Mouse (Mus musculus) liver, postnatal 0 days (tissue): Measurements from ENCODE around the gene Cops6. TPM values are rescaled to one million over a fixed set of nuclear protein-coding genes. Genes with fewer than 3 reads are reported as not detected.

Experiments
- ATAC-seq: fragments of 200-750 bp; cut with Nextera tagmentation; 2 replicates; pipeline ENCODE4 v1.8.0; 2017; ENCODE audit warnings: mild to moderate bottlenecking, moderate library complexity
- DNase-seq: peaks from one replicate; pipeline ENCODE4 v3.0.0-alpha.2; 2016
- H3K27ac ChIP-seq: fragments of 300-500 bp; sonication (generic); 2 replicates; pipeline ENCODE4 v1.5.1; 2014; ENCODE audit warnings: antibody characterized with exemption, moderate library complexity, mild to moderate bottlenecking, low read depth
- H3K27me3 ChIP-seq: fragments of 300-500 bp; sonication (generic); 2 replicates; pipeline ENCODE4 v1.6.1; 2014; ENCODE audit warnings: low read length, control low read depth, mixed read lengths; ENCODE audit not compliant: insufficient read depth
- H3K36me3 ChIP-seq: fragments of 300-500 bp; sonication (generic); replicated peaks from 2 replicates; pipeline ENCODE4 v1.6.1; 2014; ENCODE audit warnings: mild to moderate bottlenecking, control low read depth, low read length, moderate library complexity, mixed read lengths; ENCODE audit not compliant: insufficient read depth
- H3K4me1 ChIP-seq: fragments of 300-500 bp; sonication (generic); 2 replicates; pipeline ENCODE4 v1.6.1; 2014; ENCODE audit warnings: antibody characterized with exemption, mild to moderate bottlenecking, control low read depth; ENCODE audit not compliant: insufficient read depth
- H3K4me2 ChIP-seq: fragments of 300-500 bp; sonication (generic); 2 replicates; pipeline ENCODE4 v1.6.1; 2014; ENCODE audit warnings: low read depth, mild to moderate bottlenecking, low read length, moderate library complexity, mixed read lengths
- H3K4me3 ChIP-seq: fragments of 300-500 bp; sonication (generic); 2 replicates; pipeline ENCODE4 v1.5.1; 2014; ENCODE audit warnings: low read depth, low read length
- H3K9ac ChIP-seq: fragments of 300-500 bp; sonication (generic); replicated peaks from 2 replicates; pipeline ENCODE4 v1.6.1; 2014; ENCODE audit warnings: mild to moderate bottlenecking, moderate library complexity
- H3K9me3 ChIP-seq: fragments of 300-500 bp; sonication (generic); 2 replicates; pipeline ENCODE4 v1.6.1; 2016; ENCODE audit warnings: mild to moderate bottlenecking, control low read depth, low read length, mixed read lengths
- CTCF ChIP-seq: sonication (generic); IDR thresholded peaks from 2 replicates; pipeline ENCODE4 v1.5.1; 2016; ENCODE audit warnings: antibody characterized with exemption, low read depth
- EP300 ChIP-seq: IDR thresholded peaks from 2 replicates; pipeline ENCODE4 v1.6.1; 2016; ENCODE audit warnings: antibody characterized with exemption, low read depth, mild to moderate bottlenecking
- WGBS: fragments of 180-500 bp; shearing (Covaris S2); extraction: QIAGEN DNeasy Blood & Tissue Kit; methylation state at CpG from one replicate; pipeline ENCODE4 v1.1.7; 2014; ENCODE audit not compliant: insufficient replicate concordance; 5-methylcytosine and 5-hydroxymethylcytosine counted together
- polyA plus RNA-seq: library from polyadenylated mRNA; unstranded; fragments of >200 nt; fragmentation: Nextera tagmentation; extraction: Ambion mirVana; gene quantifications from 2 replicates; pipeline ENCODE4 v1.2.1, GENCODE M21; 2015

The Cops6 gene
- 197 and 222 TPM in 2 replicates for polyA plus RNA-seq

GRCm38 (mm10) chr5:138160842-138161665 is at the start of gene Cops6:
Cops6 (plus strand) TSS chr5:138161071.
- H3K4me2 ChIP-seq, result peak within 1 kb of the TSS; percentile 71
- under 1% methylated on average over 41 of the region's 42 CpGs for WGBS
- peaks cover 38% of the 10 kb centered on the region for H3K36me3 ChIP-seq
- peak; percentile 96 for DNase-seq
- TF ChIP-seq CTCF (no peak), EP300 (peak; percentile 36; the same call in 1 of the 2 replicates)
- peak within 1 kb of the TSS; percentile 72 for H3K27ac ChIP-seq
- peaks cover 22% of the 10 kb centered on the region for H3K4me1 ChIP-seq
- no peaks in the 10 kb centered on the region for H3K9me3 ChIP-seq
- H3K9ac ChIP-seq, result peak within 1 kb of the TSS; percentile 77
- H3K4me3 ChIP-seq, result peak within 1 kb of the TSS; percentile 74
- peak; percentile 94 for ATAC-seq
- no peaks in the 10 kb centered on the region for H3K27me3 ChIP-seq

GRCm38 (mm10) chr5:138116255-138117198 is 44.3 kb upstream of the Cops6 start, which contains the start of gene Zscan21:
Zscan21 (plus strand) TSS chr5:138116903.
- WGBS, result 7% methylated on average over 38 of the region's 38 CpGs
- H3K27ac ChIP-seq, result peak within 1 kb of the TSS; percentile 92
- TF ChIP-seq EP300 (peak; percentile 17; the same call in 1 of the 2 replicates), CTCF (peak; percentile 17; the same call in 1 of the 2 replicates)
- peaks cover 5% of the 10 kb centered on the region; the same call in 1 of the 2 replicates for H3K36me3 ChIP-seq
- peak within 1 kb of the TSS; percentile 67 for H3K4me2 ChIP-seq
- peaks cover 18% of the 10 kb centered on the region for H3K4me1 ChIP-seq
- H3K9me3 ChIP-seq, result no peaks in the 10 kb centered on the region
- H3K9ac ChIP-seq, result peak within 1 kb of the TSS; percentile 79
- DNase-seq (peak; percentile 93), ATAC-seq (peak; percentile 99)
- peak within 1 kb of the TSS; percentile 72 for H3K4me3 ChIP-seq
- no peaks in the 10 kb centered on the region for H3K27me3 ChIP-seq

GRCm38 (mm10) chr5:138117199-138118015 is 43.5 kb upstream of the Cops6 start:
- Histone ChIP-seq H3K4me1 (peaks cover 18% of the 10 kb centered on the region), H3K9me3 (no peaks in the 10 kb centered on the region), H3K36me3 (peaks cover 5% of the 10 kb centered on the region; the same call in 1 of the 2 replicates), H3K4me2 (peak overlapping the region; percentile 67), H3K9ac (peak overlapping the region; percentile 79), H3K27me3 (no peaks in the 10 kb centered on the region), H3K27ac (peak overlapping the region; percentile 92), H3K4me3 (peak overlapping the region; percentile 72)
- DNase-seq, result no peak
- TF ChIP-seq CTCF, result no peak
- no peak for TF ChIP-seq EP300
- no peak; the same call in 1 of the 2 replicates for ATAC-seq
- WGBS, result 6% methylated on average over 16 of the region's 16 CpGs

- no peaks in the 10 kb centered on the region for H3K27me3 ChIP-seq
- ATAC-seq (no peak), DNase-seq (no peak)
- H3K9ac ChIP-seq, result peak overlapping the region; percentile 79
- H3K27ac ChIP-seq, result peak overlapping the region; percentile 92; the same call in 1 of the 2 replicates
- peak overlapping the region; percentile 72 for H3K4me3 ChIP-seq
- TF ChIP-seq EP300, result no peak
- TF ChIP-seq CTCF, result no peak
- no peaks in the 10 kb centered on the region for H3K9me3 ChIP-seq
- peaks cover 18% of the 10 kb centered on the region for H3K4me1 ChIP-seq
- peak overlapping the region; percentile 67 for H3K4me2 ChIP-seq
- WGBS, result 60% methylated on average over 3 of the region's 3 CpGs
- H3K36me3 ChIP-seq, result peaks cover 6% of the 10 kb centered on the region
Observed at GRCm38 (mm10) chr5:138118041-138118440, 42.8 kb upstream of the Cops6 start.

- DNase-seq, result no peak
- Histone ChIP-seq H3K4me3 (no peak overlapping the region), H3K36me3 (peaks cover 41% of the 10 kb centered on the region), H3K27ac (no peak overlapping the region), H3K4me2 (no peak overlapping the region), H3K9ac (no peak overlapping the region), H3K27me3 (no peaks in the 10 kb centered on the region), H3K4me1 (peaks cover 4% of the 10 kb centered on the region; the same call in 1 of the 2 replicates), H3K9me3 (no peaks in the 10 kb centered on the region)
- TF ChIP-seq EP300, result no peak
- no peak for TF ChIP-seq CTCF
- 86% methylated on average over 5 of the region's 5 CpGs for WGBS
- no peak for ATAC-seq
Observed at GRCm38 (mm10) chr5:138132425-138133064, 28.3 kb upstream of the Cops6 start.
